Mouse (Mus musculus): ENCODE measurements around the gene Slc2a10.
A peak's percentile ranks its signal among the peaks of the same experiment; 100 is the strongest.
"Not testable (repeated sequence)": the region's sequence is repeated elsewhere in the genome, so short reads cannot be mapped to it uniquely, and the experiment has no call there.

Slc2a10 gene

GRCm38 (mm10) chr2:165510466-165510865 lies 6.9 kb downstream of the Slc2a10 start:
- DNase-seq: no peak

GRCm38 (mm10) chr2:165510914-165511458 lies 7.4 kb downstream of the Slc2a10 start:
- not testable (repeated sequence) for DNase-seq

GRCm38 (mm10) chr2:165511530-165511929 lies 7.9 kb downstream of the Slc2a10 start:
- DNase-seq: not testable (repeated sequence)

- DNase-seq: no peak
These were observed 8.8 kb downstream of the Slc2a10 start for GRCm38 (mm10) chr2:165512426-165512825.

GRCm38 (mm10) chr2:165512870-165513600 lies 9.4 kb downstream of the Slc2a10 start:
- peak in 1 of 2 experiments; percentile 15 for DNase-seq

GRCm38 (mm10) chr2:165515178-165515728 lies 11.7 kb downstream of the Slc2a10 start:
- no peak for DNase-seq

GRCm38 (mm10) chr2:165525609-165526008 lies 22.0 kb downstream of the Slc2a10 start:
- peak; percentile 19 to 49 for DNase-seq

- DNase-seq: peak; percentile 74 to 78
These were observed 25.5 kb downstream of the Slc2a10 start for GRCm38 (mm10) chr2:165529106-165529505.

GRCm38 (mm10) chr2:165533789-165534188 lies 30.2 kb downstream of the Slc2a10 start:
- DNase-seq: no peak

- DNase-seq: no peak
These were observed 37.4 kb downstream of the Slc2a10 start for GRCm38 (mm10) chr2:165540975-165541374.

- DNase-seq: no peak
These were observed 39.5 kb downstream of the Slc2a10 start for GRCm38 (mm10) chr2:165542939-165543669.

- DNase-seq: no peak
These were observed 40.1 kb downstream of the Slc2a10 start for GRCm38 (mm10) chr2:165543670-165544016.

- no peak for DNase-seq
These were observed 42.1 kb downstream of the Slc2a10 start for GRCm38 (mm10) chr2:165545687-165546086.

- DNase-seq: no peak
These were observed 42.8 kb downstream of the Slc2a10 start for GRCm38 (mm10) chr2:165546341-165546740.

GRCm38 (mm10) chr2:165547410-165547809 lies 43.8 kb downstream of the Slc2a10 start:
- peak; percentile 8 to 57 for DNase-seq

- no peak for DNase-seq
These were observed 45.0 kb downstream of the Slc2a10 start for GRCm38 (mm10) chr2:165548627-165549026.

GRCm38 (mm10) chr2:165550410-165550809 lies 46.8 kb downstream of the Slc2a10 start:
- DNase-seq: not testable (repeated sequence)

GRCm38 (mm10) chr2:165554066-165554465 lies 50.5 kb downstream of the Slc2a10 start:
- no peak for DNase-seq

- no peak for DNase-seq
These were observed 53.7 kb downstream of the Slc2a10 start for GRCm38 (mm10) chr2:165557278-165557677.

- DNase-seq: no peak
These were observed 55.3 kb downstream of the Slc2a10 start for GRCm38 (mm10) chr2:165558916-165559315.

GRCm38 (mm10) chr2:165559506-165560235 lies 56.1 kb downstream of the Slc2a10 start:
- no peak for DNase-seq

- no peak for DNase-seq
These were observed 58.3 kb downstream of the Slc2a10 start for GRCm38 (mm10) chr2:165561861-165562260.
